Mouse (Mus musculus): ENCODE results near the gene Atat1. TPM values are rescaled to one million over a fixed set of nuclear protein-coding genes. Genes with fewer than 3 reads are reported as not detected.
A peak's percentile ranks its signal among the peaks of the same experiment; 100 is the strongest.

The Atat1 gene
- polyA plus RNA-seq, 1 experiment from 2014 or later, result 50.8 TPM

- H3K9me3 ChIP-seq (replicated peaks; ENCODE audit: control insufficient read depth, low read length), result no peaks in the 10 kb centered on the region
- H3K27me3 ChIP-seq (ENCODE audit: control insufficient read depth, insufficient read depth, low read length), result no peaks in the 10 kb centered on the region
- peak overlapping the region; percentile 95; the same call in 1 of the 2 replicates for H3K9ac ChIP-seq (ENCODE audit: low read length)
- WGBS, result 71% methylated on average over 6 of the region's 6 CpGs
- H3K4me2 ChIP-seq (ENCODE audit: low read depth, low read length), result peak overlapping the region; percentile 88; the same call in 1 of the 2 replicates
- H3K27ac ChIP-seq (ENCODE audit: low read length), result no peak overlapping the region
- H3K4me1 ChIP-seq (ENCODE audit: control insufficient read depth, insufficient read depth, low read length), result peaks cover 16% of the 10 kb centered on the region
- no peak for ATAC-seq (ENCODE audit: insufficient read depth, low FRiP score)
- H3K4me3 ChIP-seq (replicated peaks; ENCODE audit: low read length), result peak overlapping the region; percentile 82
- peaks cover 18% of the 10 kb centered on the region; the same call in 1 of the 2 replicates for H3K36me3 ChIP-seq (ENCODE audit: control insufficient read depth, insufficient read depth, low read length)
Measured at GRCm38 (mm10) chr17:35914975-35915374, 5.1 kb upstream of the Atat1 start.

GRCm38 (mm10) chr17:35909186-35909918 is 523 bp downstream of the Atat1 start:
- WGBS, result 16% methylated on average over 20 of the region's 20 CpGs
- Histone ChIP-seq H3K9me3 (replicated peaks; ENCODE audit: control insufficient read depth, low read length) (no peaks in the 10 kb centered on the region), H3K36me3 (ENCODE audit: control insufficient read depth, insufficient read depth, low read length) (peaks cover 20% of the 10 kb centered on the region; the same call in 1 of the 2 replicates), H3K4me2 (ENCODE audit: low read depth, low read length) (peak overlapping the region; percentile 99), H3K27ac (ENCODE audit: low read length) (peak overlapping the region; percentile 60), H3K4me1 (ENCODE audit: control insufficient read depth, insufficient read depth, low read length) (peaks cover 12% of the 10 kb centered on the region), H3K27me3 (ENCODE audit: control insufficient read depth, insufficient read depth, low read length) (no peaks in the 10 kb centered on the region), H3K4me3 (replicated peaks; ENCODE audit: low read length) (peak overlapping the region; percentile 66), H3K9ac (ENCODE audit: low read length) (peak overlapping the region; percentile 81)
- peak; percentile 25; the same call in 1 of the 2 replicates for ATAC-seq (ENCODE audit: insufficient read depth, low FRiP score)

- no peaks in the 10 kb centered on the region for H3K9me3 ChIP-seq (replicated peaks; ENCODE audit: control insufficient read depth, low read length)
- 79% methylated on average over 2 of the region's 2 CpGs for WGBS
- H3K9ac ChIP-seq (ENCODE audit: low read length), result no peak overlapping the region
- 0 out of 2 replicates have a peak, but pooled peaks cover 16% of the 10 kb centered on the region for H3K36me3 ChIP-seq (ENCODE audit: control insufficient read depth, insufficient read depth, low read length)
- H3K4me2 ChIP-seq (ENCODE audit: low read depth, low read length), result no peak overlapping the region
- peaks cover 12% of the 10 kb centered on the region for H3K4me1 ChIP-seq (ENCODE audit: control insufficient read depth, insufficient read depth, low read length)
- H3K4me3 ChIP-seq (replicated peaks; ENCODE audit: low read length), result no peak overlapping the region
- H3K27me3 ChIP-seq (ENCODE audit: control insufficient read depth, insufficient read depth, low read length), result no peaks in the 10 kb centered on the region
- no peak for ATAC-seq (ENCODE audit: insufficient read depth, low FRiP score)
- no peak overlapping the region for H3K27ac ChIP-seq (ENCODE audit: low read length)
Measured at GRCm38 (mm10) chr17:35907609-35908008, 2.3 kb downstream of the Atat1 start.

GRCm38 (mm10) chr17:35905587-35905986 is 4.3 kb downstream of the Atat1 start:
- WGBS, result 95% methylated on average over 1 of the region's 1 CpGs
- Histone ChIP-seq H3K9ac (ENCODE audit: low read length) (no peak overlapping the region), H3K27ac (ENCODE audit: low read length) (no peak overlapping the region), H3K36me3 (ENCODE audit: control insufficient read depth, insufficient read depth, low read length) (0 out of 2 replicates have a peak, but pooled peaks cover 11% of the 10 kb centered on the region), H3K4me3 (replicated peaks; ENCODE audit: low read length) (no peak overlapping the region), H3K9me3 (replicated peaks; ENCODE audit: control insufficient read depth, low read length) (no peaks in the 10 kb centered on the region), H3K4me1 (ENCODE audit: control insufficient read depth, insufficient read depth, low read length) (peaks cover 12% of the 10 kb centered on the region), H3K4me2 (ENCODE audit: low read depth, low read length) (no peak overlapping the region), H3K27me3 (ENCODE audit: control insufficient read depth, insufficient read depth, low read length) (no peaks in the 10 kb centered on the region)
- ATAC-seq (ENCODE audit: insufficient read depth, low FRiP score), result no peak

- H3K27me3 ChIP-seq (ENCODE audit: control insufficient read depth, insufficient read depth, low read length), result no peaks in the 10 kb centered on the region
- no peaks in the 10 kb centered on the region for H3K9me3 ChIP-seq (replicated peaks; ENCODE audit: control insufficient read depth, low read length)
- no peak overlapping the region for H3K9ac ChIP-seq (ENCODE audit: low read length)
- H3K4me3 ChIP-seq (replicated peaks; ENCODE audit: low read length), result no peak overlapping the region
- no peak overlapping the region for H3K4me2 ChIP-seq (ENCODE audit: low read depth, low read length)
- peaks cover 5% of the 10 kb centered on the region for H3K4me1 ChIP-seq (ENCODE audit: control insufficient read depth, insufficient read depth, low read length)
- H3K27ac ChIP-seq (ENCODE audit: low read length), result no peak overlapping the region
- 0 out of 2 replicates have a peak, but pooled peaks cover 11% of the 10 kb centered on the region for H3K36me3 ChIP-seq (ENCODE audit: control insufficient read depth, insufficient read depth, low read length)
- no peak for ATAC-seq (ENCODE audit: insufficient read depth, low FRiP score)
- 78% methylated on average over 4 of the region's 4 CpGs for WGBS
Measured at GRCm38 (mm10) chr17:35903992-35904355, 5.9 kb downstream of the Atat1 start.

GRCm38 (mm10) chr17:35903343-35903991 is 6.4 kb downstream of the Atat1 start:
- 87% methylated on average over 9 of the region's 9 CpGs for WGBS
- no peaks in the 10 kb centered on the region for H3K4me1 ChIP-seq (ENCODE audit: control insufficient read depth, insufficient read depth, low read length)
- no peak overlapping the region for H3K4me3 ChIP-seq (replicated peaks; ENCODE audit: low read length)
- no peaks in the 10 kb centered on the region for H3K9me3 ChIP-seq (replicated peaks; ENCODE audit: control insufficient read depth, low read length)
- no peaks in the 10 kb centered on the region for H3K27me3 ChIP-seq (ENCODE audit: control insufficient read depth, insufficient read depth, low read length)
- H3K9ac ChIP-seq (ENCODE audit: low read length), result no peak overlapping the region
- ATAC-seq (ENCODE audit: insufficient read depth, low FRiP score), result no peak
- no peak overlapping the region for H3K4me2 ChIP-seq (ENCODE audit: low read depth, low read length)
- H3K36me3 ChIP-seq (ENCODE audit: control insufficient read depth, insufficient read depth, low read length), result 0 out of 2 replicates have a peak, but pooled peaks cover 11% of the 10 kb centered on the region
- H3K27ac ChIP-seq (ENCODE audit: low read length), result no peak overlapping the region

- H3K36me3 ChIP-seq (ENCODE audit: control insufficient read depth, insufficient read depth, low read length), result 0 out of 2 replicates have a peak, but pooled peaks cover 11% of the 10 kb centered on the region
- WGBS, result 84% methylated on average over 3 of the region's 3 CpGs
- no peak for ATAC-seq (ENCODE audit: insufficient read depth, low FRiP score)
Measured at GRCm38 (mm10) chr17:35900636-35901035, 9.2 kb downstream of the Atat1 start.

GRCm38 (mm10) chr17:35897644-35898573 is 12.0 kb downstream of the Atat1 start:
- ATAC-seq (ENCODE audit: insufficient read depth, low FRiP score), result peak; percentile 48; the same call in 1 of the 2 replicates
- 0 out of 2 replicates have a peak, but pooled peaks cover 1% of the 10 kb centered on the region for H3K36me3 ChIP-seq (ENCODE audit: control insufficient read depth, insufficient read depth, low read length)
- peaks cover 8% of the 10 kb centered on the region for H3K4me1 ChIP-seq (ENCODE audit: control insufficient read depth, insufficient read depth, low read length)
- H3K27ac ChIP-seq (ENCODE audit: low read length), result no peak overlapping the region
- H3K9ac ChIP-seq (ENCODE audit: low read length), result peak overlapping the region; percentile 93
- WGBS, result 38% methylated on average over 23 of the region's 23 CpGs
- H3K9me3 ChIP-seq (replicated peaks; ENCODE audit: control insufficient read depth, low read length), result no peaks in the 10 kb centered on the region
- peak overlapping the region; percentile 88 for H3K4me3 ChIP-seq (replicated peaks; ENCODE audit: low read length)
- H3K4me2 ChIP-seq (ENCODE audit: low read depth, low read length), result peak overlapping the region; percentile 49
- no peaks in the 10 kb centered on the region for H3K27me3 ChIP-seq (ENCODE audit: control insufficient read depth, insufficient read depth, low read length)

More at GRCm38 (mm10) chr17:35900636-35901035, 9.2 kb downstream of the Atat1 start:
- H3K27ac ChIP-seq (ENCODE audit: low read length), result no peak overlapping the region
- H3K4me1 ChIP-seq (ENCODE audit: control insufficient read depth, insufficient read depth, low read length), result peaks cover 8% of the 10 kb centered on the region
- H3K9ac ChIP-seq (ENCODE audit: low read length), result no peak overlapping the region
- no peak overlapping the region for H3K4me3 ChIP-seq (replicated peaks; ENCODE audit: low read length)
- no peaks in the 10 kb centered on the region for H3K9me3 ChIP-seq (replicated peaks; ENCODE audit: control insufficient read depth, low read length)
- H3K27me3 ChIP-seq (ENCODE audit: control insufficient read depth, insufficient read depth, low read length), result no peaks in the 10 kb centered on the region
- H3K4me2 ChIP-seq (ENCODE audit: low read depth, low read length), result no peak overlapping the region

Measured in stomach, embryonic 16.5 days (tissue).